Mouse (Mus musculus) testis, adult 2 months (tissue): ENCODE data around the gene Acap1.

Source experiments
- CTCF ChIP-seq: fragments of 200-500 bp; IDR thresholded peaks from 2 replicates; pipeline ENCODE4 v1.5.1; 2012; ENCODE audit warnings: low read depth, mild to moderate bottlenecking, inconsistent platforms, low read length, moderate library complexity; ENCODE audit not compliant: control insufficient read depth, insufficient read depth, insufficient replicate concordance
- POLR2A ChIP-seq: fragments of 200-500 bp; IDR thresholded peaks from 2 replicates; pipeline ENCODE4 v1.6.1; 2012; ENCODE audit warnings: low read depth, mild to moderate bottlenecking, inconsistent platforms, low read length, moderate library complexity; ENCODE audit not compliant: control insufficient read depth

GRCm38 (mm10) chr11:69872451-69872850, 22.9 kb downstream of the Acap1 start:
- TF ChIP-seq POLR2A (no peak), CTCF (no peak)
